Mouse (Mus musculus) cortical plate, adult 2 months (tissue): ENCODE data around the gene Pmm1.

Experiments used
- CTCF ChIP-seq: fragments of 200-500 bp; IDR thresholded peaks from 2 replicates; pipeline ENCODE4 v1.5.1; 2011; ENCODE audit warnings: mild to moderate bottlenecking, control low read depth, low read length; ENCODE audit not compliant: insufficient read depth; ENCODE audit errors: extremely low read depth
- POLR2A ChIP-seq: fragments of 200-500 bp; IDR thresholded peaks from 2 replicates; pipeline ENCODE4 v1.6.1; 2011; ENCODE audit warnings: mild to moderate bottlenecking, low read length, control low read depth; ENCODE audit not compliant: insufficient read depth; ENCODE audit errors: extremely low read depth

DNA sequence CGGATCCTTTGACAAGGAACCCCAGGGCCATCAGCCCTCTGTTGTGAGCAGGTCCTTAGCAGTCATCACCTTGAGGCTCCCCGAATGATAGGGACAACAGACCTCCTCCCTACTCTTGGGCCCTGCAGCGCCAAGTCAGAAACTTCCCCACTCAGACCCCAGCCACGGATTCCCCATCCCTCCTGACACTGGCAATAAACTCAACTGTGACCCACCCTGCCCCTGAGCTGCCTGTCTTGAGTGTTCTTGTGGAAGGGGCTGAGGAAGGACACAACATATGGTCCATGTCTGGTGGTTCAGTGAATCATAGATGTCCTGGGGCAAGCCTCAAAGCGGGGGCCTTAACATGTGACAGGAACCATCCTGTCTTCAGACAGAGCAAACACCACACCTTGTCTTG, 10.0 kb downstream of the Pmm1 start:
- no peak for TF ChIP-seq CTCF
- no peak for TF ChIP-seq POLR2A
